Mouse (Mus musculus) embryonic facial prominence, embryonic 11.5 days (tissue): ENCODE measurements around the gene Arhgef17. TPM values are rescaled to one million over a fixed set of nuclear protein-coding genes. Genes with fewer than 3 reads are reported as not detected.

ENCODE experiments used
- ATAC-seq: fragments of 200-750 bp; cut with Nextera tagmentation; replicated peaks from 2 replicates; pipeline ENCODE4 v1.8.0; 2017; ENCODE audit warnings: low read depth; ENCODE audit not compliant: insufficient number of reproducible peaks, low FRiP score, low TSS enrichment
- DNase-seq: peaks from one replicate; pipeline ENCODE4 v3.0.0-alpha.2; 2015; ENCODE audit warnings: low spot score
- H3K27ac ChIP-seq: fragments of 300-500 bp; sonication (generic); replicated peaks from 2 replicates; pipeline ENCODE4 v1.5.1; 2014; ENCODE audit warnings: mild to moderate bottlenecking, low read depth, low read length, control low read depth
- H3K27me3 ChIP-seq: fragments of 300-500 bp; sonication (generic); 2 replicates; pipeline ENCODE4 v1.6.1; 2014; ENCODE audit warnings: mild to moderate bottlenecking, low read length, moderate library complexity, mixed read lengths; ENCODE audit not compliant: control insufficient read depth, insufficient read depth
- H3K36me3 ChIP-seq: fragments of 300-500 bp; sonication (generic); replicated peaks from 2 replicates; pipeline ENCODE4 v1.6.1; 2014; ENCODE audit warnings: low read depth, mild to moderate bottlenecking, low read length, moderate library complexity, mixed read lengths; ENCODE audit not compliant: control insufficient read depth, insufficient read depth
- H3K4me1 ChIP-seq: fragments of 300-500 bp; sonication (generic); 2 replicates; pipeline ENCODE4 v1.6.1; 2014; ENCODE audit warnings: low read length, mixed read lengths; ENCODE audit not compliant: control insufficient read depth, insufficient read depth
- H3K4me2 ChIP-seq: fragments of 300-500 bp; sonication (generic); 2 replicates; pipeline ENCODE4 v1.6.1; 2014; ENCODE audit warnings: low read depth, mild to moderate bottlenecking, control low read depth, low read length, moderate library complexity
- H3K4me3 ChIP-seq: fragments of 300-500 bp; sonication (generic); 2 replicates; pipeline ENCODE4 v1.5.1; 2014; ENCODE audit warnings: low read depth, low read length, control low read depth
- H3K9ac ChIP-seq: fragments of 300-500 bp; sonication (generic); replicated peaks from 2 replicates; pipeline ENCODE4 v1.6.1; 2014; ENCODE audit warnings: mild to moderate bottlenecking, control low read depth, low read length
- H3K9me3 ChIP-seq: fragments of 300-500 bp; sonication (generic); replicated peaks from 2 replicates; pipeline ENCODE4 v1.6.1; 2016; ENCODE audit warnings: mild to moderate bottlenecking, low read length, inconsistent platforms, mixed read lengths; ENCODE audit not compliant: control insufficient read depth
- WGBS: fragments of 180-500 bp; shearing (Covaris S2); extraction: QIAGEN DNeasy Blood & Tissue Kit; methylation state at CpG from one replicate; pipeline ENCODE4 v1.1.7; 2014; 5-methylcytosine and 5-hydroxymethylcytosine counted together
- polyA plus RNA-seq: library from polyadenylated mRNA; unstranded; fragments of >200 nt; fragmentation: Nextera tagmentation; extraction: Ambion mirVana; gene quantifications from 2 replicates; pipeline ENCODE4 v1.2.1, GENCODE M21; 2014

The Arhgef17 gene
- 8.1 and 10.0 TPM in 2 replicates for polyA plus RNA-seq

GRCm38 (mm10) chr7:100931926-100932480, at the start of gene Arhgef17:
TSS of gene Arhgef17 (minus strand) at chr7:100932107.
- Histone ChIP-seq H3K36me3 (no peaks in the 10 kb centered on the region), H3K27me3 (no peaks in the 10 kb centered on the region), H3K4me2 (peak within 1 kb of the TSS; percentile 83), H3K9me3 (no peaks in the 10 kb centered on the region), H3K9ac (peak within 1 kb of the TSS; percentile 97), H3K4me1 (peaks cover 26% of the 10 kb centered on the region), H3K27ac (peak within 1 kb of the TSS; percentile 99), H3K4me3 (peak within 1 kb of the TSS; percentile 87)
- under 1% methylated on average over 32 of the region's 35 CpGs for WGBS
- peak; percentile 70 for ATAC-seq
- peak; percentile 92 for DNase-seq

- H3K4me2 ChIP-seq = no peak overlapping the region
- DNase-seq (no peak), ATAC-seq (no peak)
- 48% methylated on average over 2 of the region's 2 CpGs for WGBS
- H3K27me3 ChIP-seq = peaks cover 12% of the 10 kb centered on the region
- H3K36me3 ChIP-seq = no peaks in the 10 kb centered on the region
- no peak overlapping the region for H3K9ac ChIP-seq
- no peak overlapping the region for H3K4me3 ChIP-seq
- no peak overlapping the region for H3K27ac ChIP-seq
- H3K4me1 ChIP-seq = no peaks in the 10 kb centered on the region; the same call in 1 of the 2 replicates
- no peaks in the 10 kb centered on the region for H3K9me3 ChIP-seq
These were observed 47.3 kb upstream of the Arhgef17 start for GRCm38 (mm10) chr7:100979175-100979574.

GRCm38 (mm10) chr7:100978171-100978570, 46.3 kb upstream of the Arhgef17 start:
- Histone ChIP-seq H3K36me3 (no peaks in the 10 kb centered on the region), H3K9me3 (no peaks in the 10 kb centered on the region), H3K27me3 (peaks cover 22% of the 10 kb centered on the region), H3K4me1 (no peaks in the 10 kb centered on the region; the same call in 1 of the 2 replicates), H3K4me3 (no peak overlapping the region), H3K9ac (no peak overlapping the region), H3K4me2 (no peak overlapping the region), H3K27ac (no peak overlapping the region)
- 85% methylated on average over 5 of the region's 5 CpGs for WGBS
- no peak for ATAC-seq
- DNase-seq = no peak

- no peak within 1 kb of the TSS for H3K27ac ChIP-seq
- no peaks in the 10 kb centered on the region for H3K9me3 ChIP-seq
- H3K27me3 ChIP-seq = peaks cover 27% of the 10 kb centered on the region
- H3K9ac ChIP-seq = peak within 1 kb of the TSS; percentile 41; the same call in 1 of the 2 replicates
- peak within 1 kb of the TSS; percentile 38 for H3K4me2 ChIP-seq
- WGBS = 3% methylated on average over 36 of the region's 36 CpGs
- peak; percentile 57; the same call in 1 of the 2 replicates for ATAC-seq
- no peaks in the 10 kb centered on the region for H3K36me3 ChIP-seq
- no peaks in the 10 kb centered on the region; the same call in 1 of the 2 replicates for H3K4me1 ChIP-seq
- peak; percentile 29 for DNase-seq
- H3K4me3 ChIP-seq = peak within 1 kb of the TSS; percentile 29
These were observed 42.4 kb upstream of the Arhgef17 start, which contains the start of gene P2ry6 for GRCm38 (mm10) chr7:100974135-100974903. TSS of gene P2ry6 (minus strand) at chr7:100974649.

- ATAC-seq (no peak), DNase-seq (no peak)
- Histone ChIP-seq H3K27me3 (peaks cover 27% of the 10 kb centered on the region), H3K36me3 (no peaks in the 10 kb centered on the region), H3K9ac (no peak overlapping the region), H3K4me3 (no peak overlapping the region), H3K4me1 (no peaks in the 10 kb centered on the region; the same call in 1 of the 2 replicates), H3K27ac (no peak overlapping the region), H3K9me3 (no peaks in the 10 kb centered on the region), H3K4me2 (no peak overlapping the region)
- 36% methylated on average over 3 of the region's 3 CpGs for WGBS
These were observed 41.0 kb upstream of the Arhgef17 start for GRCm38 (mm10) chr7:100972875-100973274.

GRCm38 (mm10) chr7:100968874-100969659, 37.2 kb upstream of the Arhgef17 start:
- no peaks in the 10 kb centered on the region for H3K9me3 ChIP-seq
- ATAC-seq = no peak
- H3K4me2 ChIP-seq = no peak overlapping the region
- no peak overlapping the region for H3K27ac ChIP-seq
- H3K9ac ChIP-seq = no peak overlapping the region
- WGBS = 81% methylated on average over 10 of the region's 10 CpGs
- no peak for DNase-seq
- H3K4me3 ChIP-seq = no peak overlapping the region
- H3K4me1 ChIP-seq = no peaks in the 10 kb centered on the region; the same call in 1 of the 2 replicates
- no peaks in the 10 kb centered on the region for H3K36me3 ChIP-seq
- H3K27me3 ChIP-seq = peaks cover 13% of the 10 kb centered on the region

GRCm38 (mm10) chr7:100968376-100968775, 36.5 kb upstream of the Arhgef17 start:
- DNase-seq (no peak), ATAC-seq (no peak)
- Histone ChIP-seq H3K9ac (no peak overlapping the region), H3K9me3 (no peaks in the 10 kb centered on the region), H3K36me3 (no peaks in the 10 kb centered on the region), H3K4me2 (no peak overlapping the region), H3K4me1 (no peaks in the 10 kb centered on the region), H3K4me3 (no peak overlapping the region), H3K27me3 (peaks cover 7% of the 10 kb centered on the region), H3K27ac (no peak overlapping the region)
- WGBS = 85% methylated on average over 6 of the region's 6 CpGs
